In the genomic region with DNA sequence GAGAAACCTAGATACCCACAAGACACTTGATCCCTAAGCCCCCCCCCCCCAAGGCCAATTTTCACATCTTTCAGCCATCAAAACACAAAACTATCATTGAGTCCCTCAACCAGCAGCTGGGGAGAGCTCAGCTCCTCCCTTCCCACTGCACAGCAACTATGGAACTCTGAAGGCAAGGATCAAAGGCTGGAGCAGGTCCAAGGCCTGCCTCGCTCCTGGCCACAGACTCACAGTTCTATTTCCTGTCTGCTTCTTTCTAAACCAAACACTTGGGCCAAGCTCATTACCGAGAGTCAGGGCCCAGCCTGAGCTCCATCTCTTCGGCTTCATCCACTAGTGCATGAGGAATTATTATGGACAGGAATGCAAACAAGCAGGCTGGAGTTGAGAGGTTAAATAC, we compare ENCODE assay signal across 9 mouse cellular contexts. TPM values are rescaled to one million over a fixed set of nuclear protein-coding genes. Genes with fewer than 3 reads are reported as not detected.
DNase-seq lines count a peak whose midpoint lies in the region; ATAC-seq and TF ChIP-seq lines count a peak whose summit lies in the region.
"Had no signal": no experiment of that assay in that cellular context is flagged by ENCODE, and none has a peak within 500 bp of the region (broad histone marks: within the 10 kb centered on the region; RNA-seq: fewer than 3 reads in every experiment).

No protein-coding gene starts in this region.

- H3K9ac ChIP-seq in intestine, postnatal 0 days (ENCODE audit: low read depth, low read length): no peak overlapping the region
- no peak overlapping the region for H3K9ac ChIP-seq in midbrain, embryonic 15.5 days
- H3K9ac ChIP-seq: liver, embryonic 15.5 days had no signal

- peak overlapping the region; percentile 6; the same call in 1 of the 2 replicates for H3K27ac ChIP-seq in intestine, postnatal 0 days (ENCODE audit: low read depth, low read length)
- H3K27ac ChIP-seq in midbrain, embryonic 15.5 days: peak overlapping the region; percentile 31; the same call in 1 of the 2 replicates
- H3K27ac ChIP-seq: liver, embryonic 15.5 days had no signal

- no peak overlapping the region for H3K4me2 ChIP-seq in intestine, postnatal 0 days (replicated peaks; ENCODE audit: low read depth)
- no peak overlapping the region for H3K4me2 ChIP-seq in midbrain, embryonic 15.5 days
- H3K4me2 ChIP-seq: liver, embryonic 15.5 days had no signal

- WGBS in intestine, postnatal 0 days: 7% methylated on average over 3 of the region's 3 CpGs
- WGBS in midbrain, embryonic 15.5 days: 49% methylated on average over 3 of the region's 3 CpGs

- peak; percentile 88 for DNase-seq in adrenal gland, adult 2 months
- peak; percentile 52 to 60 for DNase-seq in cerebellum, postnatal 36 days
- peak; percentile 56 to 80 for DNase-seq in gastrocnemius, postnatal 4 days (ENCODE audit: low spot score in 2 of 2)
- DNase-seq in left cerebral cortex, postnatal 4 days: peak; percentile 80

- no peak for ATAC-seq in intestine, postnatal 0 days
- peak; percentile 31; the same call in 1 of the 2 replicates for ATAC-seq in midbrain, embryonic 15.5 days (replicated peaks)
- ATAC-seq in granulocyte monocyte progenitor cell, adult 5-6 weeks (replicated peaks; ENCODE audit: poor library complexity, severe bottlenecking): no peak
- no peak for ATAC-seq in monocyte, adult 5-6 weeks (replicated peaks; ENCODE audit: insufficient number of reproducible peaks, low FRiP score, low TSS enrichment, poor library complexity, severe bottlenecking)

- peaks cover 3% of the 10 kb centered on the region for H3K4me1 ChIP-seq in intestine, postnatal 0 days (replicated peaks; ENCODE audit: control insufficient read depth, insufficient read depth, low read length)
- H3K4me1 ChIP-seq in midbrain, embryonic 15.5 days: peaks cover 20% of the 10 kb centered on the region

- H3K9me3 ChIP-seq in intestine, postnatal 0 days (ENCODE audit: control insufficient read depth): no peaks in the 10 kb centered on the region
- no peaks in the 10 kb centered on the region for H3K9me3 ChIP-seq in midbrain, embryonic 15.5 days
- H3K9me3 ChIP-seq: liver, embryonic 15.5 days had no signal

- no peak overlapping the region for H3K4me3 ChIP-seq in intestine, postnatal 0 days (ENCODE audit: low read depth, low read length)
- H3K4me3 ChIP-seq in midbrain, embryonic 15.5 days: no peak overlapping the region
- H3K4me3 ChIP-seq: liver, embryonic 15.5 days had no signal

- 0 out of 2 replicates have a peak, but pooled peaks have one; percentile 2 for TF ChIP-seq CTCF in intestine, postnatal 0 days (IDR thresholded peaks at IDR 0.05; ENCODE audit: low read depth)

- no peaks in the 10 kb centered on the region; the same call in 1 of the 2 replicates for H3K36me3 ChIP-seq in intestine, postnatal 0 days (ENCODE audit: control insufficient read depth, insufficient read depth)
- no peaks in the 10 kb centered on the region for H3K36me3 ChIP-seq in midbrain, embryonic 15.5 days (replicated peaks)
- H3K36me3 ChIP-seq: liver, embryonic 15.5 days had no signal

- no peaks in the 10 kb centered on the region for H3K27me3 ChIP-seq in intestine, postnatal 0 days (replicated peaks; ENCODE audit: control insufficient read depth, insufficient read depth, low read length)
- no peaks in the 10 kb centered on the region for H3K27me3 ChIP-seq in midbrain, embryonic 15.5 days (replicated peaks)
- H3K27me3 ChIP-seq: liver, embryonic 15.5 days had no signal

- intact Hi-C loops in left cerebral cortex, postnatal 4 days (cut with DNase I): no loop called here

RNA-seq across cellular contexts. Expression of a gene that starts 58.9 kb away (rescaled TPM):
- total RNA-seq in adrenal gland, adult 2 months (2021): 10 to 100 TPM; 19.1 to 22.6 TPM
- 35.2 and 47.4 TPM in 2 replicates for polyA plus RNA-seq in adrenal gland, adult 2 months (2012; rRNA removed)
- 10 to 100 TPM; 10.1 to 10.5 TPM for total RNA-seq in gastrocnemius, postnatal 4 days (2021)
- 17.5 and 20.2 TPM in 2 replicates for polyA plus RNA-seq in intestine, postnatal 0 days (2015; fragmentation: Nextera tagmentation; extraction: Ambion mirVana)
- total RNA-seq in left cerebral cortex, postnatal 4 days (2021): 10 to 100 TPM; 68.9 to 70.4 TPM
- polyA plus RNA-seq in midbrain, embryonic 15.5 days (2015; fragmentation: Nextera tagmentation; extraction: Ambion mirVana): 33.6 and 34.3 TPM in 2 replicates
- 1.1 TPM in 1 of 2 replicates, not detected in the other for total RNA-seq in granulocyte monocyte progenitor cell, adult 5-6 weeks (2014; fragmentation: Nextera tagmentation)
- 0.09 and 3.5 TPM in 2 replicates for total RNA-seq in granulocyte monocyte progenitor cell, adult 5-6 weeks (2017)
- total RNA-seq in monocyte, adult 5-6 weeks (2017): not detected in 3 replicates
